Mouse (Mus musculus): ENCODE data around the gene B130006D01Rik.
"Not testable (repeated sequence)": the region's sequence is repeated elsewhere in the genome, so short reads cannot be mapped to it uniquely, and the experiment has no call there.

The B130006D01Rik gene

GRCm38 (mm10) chr11:95714411-95714810 lies 9.0 kb upstream of the B130006D01Rik start:
- no peak for DNase-seq

DNA sequence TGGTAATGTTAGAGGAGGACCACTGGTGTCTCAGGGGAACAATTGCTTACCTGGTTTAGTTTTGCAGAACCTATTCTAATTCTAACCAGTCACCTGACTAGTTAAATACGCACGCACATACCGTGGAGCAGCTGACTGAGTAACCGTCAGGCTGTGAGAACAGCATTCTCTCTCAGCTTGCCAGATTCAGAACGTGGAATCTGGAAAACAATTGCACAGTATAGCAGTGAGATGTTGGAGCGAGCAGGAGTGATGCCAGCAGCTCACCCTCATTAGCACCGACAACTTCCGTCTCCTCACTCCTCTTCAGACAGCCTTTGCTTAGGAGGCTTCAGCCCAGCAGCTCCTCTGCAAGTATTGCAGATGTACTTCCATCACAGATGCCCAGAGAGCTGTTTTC lies 7.3 kb upstream of the B130006D01Rik start:
- no peak for DNase-seq

DNA sequence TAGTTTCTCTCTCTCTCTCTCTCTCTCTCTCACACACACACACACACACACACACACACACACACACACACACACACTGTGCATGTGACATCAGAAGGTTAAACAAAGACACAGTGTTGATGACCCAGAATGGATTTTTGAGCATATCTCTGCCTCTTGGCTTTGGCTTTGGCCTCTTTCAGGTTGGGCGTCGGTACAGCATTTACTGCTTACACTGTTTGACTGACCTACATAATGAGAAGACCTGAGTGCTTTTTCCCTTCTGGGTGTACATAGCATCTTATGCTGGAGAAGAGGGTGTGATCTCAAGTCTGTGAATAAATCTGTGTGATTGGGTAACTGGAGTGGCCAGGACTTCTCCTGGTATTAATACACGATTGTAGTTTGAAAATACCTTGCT lies 4.0 kb upstream of the B130006D01Rik start:
- no peak for DNase-seq

- DNase-seq = no peak
These were observed 1.1 kb downstream of the B130006D01Rik start for GRCm38 (mm10) chr11:95724466-95724865.

GRCm38 (mm10) chr11:95726156-95726555 lies 2.8 kb downstream of the B130006D01Rik start:
- no peak for DNase-seq

- no peak for DNase-seq
These were observed 4.6 kb downstream of the B130006D01Rik start for GRCm38 (mm10) chr11:95727947-95728346.

DNA sequence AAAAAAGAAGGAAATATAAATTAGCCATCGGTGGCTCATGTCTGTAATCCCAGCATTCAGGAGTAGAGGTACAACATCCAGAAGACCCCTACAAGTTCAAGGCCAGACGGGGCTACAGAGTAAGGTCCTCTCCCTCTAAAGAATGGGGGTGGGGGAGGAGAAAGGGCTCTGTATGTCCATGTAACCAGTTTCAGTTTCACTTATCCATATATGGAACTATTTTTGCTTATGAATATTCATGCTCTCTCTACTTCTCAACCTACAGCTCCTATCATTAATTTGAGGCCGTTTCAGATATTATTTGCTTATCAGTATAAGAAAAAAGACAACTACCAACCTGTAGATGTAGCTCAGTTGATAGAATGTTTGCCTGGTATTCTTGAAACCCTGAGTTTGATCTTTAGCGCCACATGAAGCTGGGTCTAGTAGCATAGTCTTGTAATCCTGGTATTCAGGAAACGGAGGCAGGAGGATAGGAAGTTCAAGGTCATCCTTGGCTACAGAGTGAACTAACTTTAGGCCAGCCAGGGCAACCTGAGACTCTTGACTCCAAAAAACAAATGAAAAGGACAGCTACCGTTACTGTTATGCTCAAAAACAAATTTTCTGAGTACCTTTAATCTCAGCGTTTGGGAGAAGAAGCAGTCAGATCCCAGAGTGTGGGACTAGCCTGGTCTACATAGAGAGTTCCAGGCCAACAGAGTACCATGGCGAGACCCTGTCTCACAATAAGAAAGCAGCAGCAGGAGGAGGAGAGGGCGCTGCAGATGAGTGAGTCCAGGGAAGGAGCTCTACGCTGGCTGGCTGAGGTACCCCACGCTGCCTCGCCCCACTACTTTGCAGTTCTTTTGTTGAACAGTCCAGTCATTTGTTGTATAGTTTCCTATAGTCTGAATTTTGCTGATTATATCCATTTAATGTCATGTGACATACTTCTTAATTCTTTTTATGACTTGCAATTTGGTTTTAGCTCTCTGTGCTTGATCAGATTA lies 5.8 kb downstream of the B130006D01Rik start:
- DNase-seq = no peak

GRCm38 (mm10) chr11:95734485-95734884 lies 11.1 kb downstream of the B130006D01Rik start:
- DNase-seq = no peak

GRCm38 (mm10) chr11:95737811-95738210 lies 14.4 kb downstream of the B130006D01Rik start:
- DNase-seq = peak; percentile 23

- no peak for DNase-seq
These were observed 21.1 kb downstream of the B130006D01Rik start for GRCm38 (mm10) chr11:95744521-95744920.

DNA sequence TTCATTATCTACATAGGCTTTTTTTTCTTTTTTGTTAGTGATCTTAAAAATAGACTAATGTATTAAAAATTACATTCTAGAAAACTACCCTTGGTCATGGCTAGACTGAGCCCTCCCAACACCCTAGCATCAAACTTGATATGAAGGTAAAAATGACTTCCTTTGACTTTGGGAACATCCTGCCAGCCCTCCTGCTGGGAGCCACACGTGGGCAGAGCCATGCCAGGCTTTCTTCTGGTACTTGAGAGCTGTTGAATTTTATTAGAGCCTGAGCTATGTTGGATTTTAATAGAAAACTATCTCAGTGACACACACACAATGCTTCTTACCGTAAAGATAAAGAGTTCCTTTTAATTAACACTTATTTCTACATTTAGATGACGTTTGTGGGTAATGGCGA lies 23.4 kb downstream of the B130006D01Rik start:
- no peak for DNase-seq

DNA sequence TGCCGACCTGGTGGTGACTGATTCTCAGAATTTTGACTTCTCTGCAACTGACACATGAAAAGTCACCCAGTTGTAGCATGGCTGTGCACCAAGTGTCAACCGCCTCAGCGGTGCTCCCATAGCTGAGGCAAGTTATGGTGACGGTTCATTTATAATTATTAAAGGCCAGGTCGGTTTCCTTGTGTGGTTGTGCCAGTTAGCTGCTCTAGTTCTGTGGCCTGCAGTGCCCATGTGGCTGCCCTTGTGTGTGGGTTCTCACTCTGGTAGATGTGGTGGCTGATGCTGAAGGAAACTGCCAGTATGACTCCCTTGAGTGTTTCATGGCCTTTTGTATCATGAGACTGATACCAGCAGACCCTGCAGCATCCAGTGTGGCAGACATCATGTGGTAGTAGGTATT lies 24.9 kb downstream of the B130006D01Rik start:
- DNase-seq = no peak

DNA sequence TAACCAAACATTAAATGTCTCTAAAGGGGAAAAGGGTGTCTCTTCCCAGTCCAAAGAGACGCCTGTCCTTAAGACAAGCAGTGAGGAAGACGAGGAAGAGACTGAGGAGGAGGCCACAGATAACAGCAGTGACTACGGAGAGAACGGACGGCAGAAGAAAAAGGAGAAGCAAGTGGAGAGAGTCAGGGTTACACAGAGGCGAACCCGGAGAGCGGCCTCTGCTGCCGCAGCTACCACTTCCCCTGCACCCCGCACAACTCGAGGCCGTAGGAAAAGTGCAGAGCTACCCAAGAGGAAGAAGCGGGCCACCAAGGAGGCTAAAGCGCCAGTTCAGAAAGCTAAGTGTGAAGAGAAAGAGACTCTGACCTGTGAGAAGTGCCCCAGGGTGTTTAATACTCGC lies 26.2 kb downstream of the B130006D01Rik start:
- no peak for DNase-seq

DNA sequence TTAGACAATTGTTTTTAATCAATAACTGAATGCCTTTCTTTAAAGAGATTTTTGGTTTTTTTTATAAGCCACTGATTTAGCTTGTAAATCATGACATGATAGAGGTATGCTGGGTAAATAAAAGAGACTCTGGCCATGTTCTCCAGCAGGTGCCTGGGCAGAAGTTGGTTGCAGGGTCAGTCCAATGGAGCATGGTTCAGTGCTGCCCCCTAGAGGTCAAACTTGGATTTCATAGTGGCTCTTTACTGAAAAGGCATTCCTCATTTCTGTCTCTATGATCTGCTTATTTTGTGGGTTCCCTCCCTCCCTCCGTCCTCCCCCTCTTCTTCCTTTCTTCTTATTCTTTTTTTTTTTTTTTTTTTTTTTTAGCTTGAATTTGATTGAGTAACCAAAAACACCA lies 27.6 kb downstream of the B130006D01Rik start:
- peak; percentile 44 for DNase-seq

- not testable (repeated sequence) for DNase-seq
These were observed 31.8 kb downstream of the B130006D01Rik start for GRCm38 (mm10) chr11:95755137-95755536.

- DNase-seq = no peak
These were observed 37.1 kb downstream of the B130006D01Rik start for GRCm38 (mm10) chr11:95760521-95760920.

DNA sequence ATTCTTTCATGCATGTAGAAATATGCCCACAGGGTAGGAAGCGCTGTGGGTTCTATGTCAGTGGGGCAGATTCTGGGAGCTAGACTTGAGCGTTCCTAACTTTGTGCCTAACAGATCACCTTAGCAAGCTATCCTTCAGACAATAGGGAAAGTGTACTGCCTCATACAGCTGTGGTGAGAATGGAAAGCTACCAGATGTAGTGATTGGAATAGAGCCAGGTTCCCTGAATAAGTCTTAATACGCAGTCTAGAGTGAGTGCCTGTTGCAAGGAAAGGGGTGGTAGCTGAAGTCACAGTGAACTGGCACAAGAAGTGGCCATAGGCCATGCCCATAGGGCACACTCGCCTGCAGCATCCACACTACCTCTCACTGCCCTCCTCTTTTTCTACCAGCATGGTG lies 39.6 kb downstream of the B130006D01Rik start:
- DNase-seq = no peak

GRCm38 (mm10) chr11:95764806-95765205 lies 41.4 kb downstream of the B130006D01Rik start:
- no peak for DNase-seq

DNA sequence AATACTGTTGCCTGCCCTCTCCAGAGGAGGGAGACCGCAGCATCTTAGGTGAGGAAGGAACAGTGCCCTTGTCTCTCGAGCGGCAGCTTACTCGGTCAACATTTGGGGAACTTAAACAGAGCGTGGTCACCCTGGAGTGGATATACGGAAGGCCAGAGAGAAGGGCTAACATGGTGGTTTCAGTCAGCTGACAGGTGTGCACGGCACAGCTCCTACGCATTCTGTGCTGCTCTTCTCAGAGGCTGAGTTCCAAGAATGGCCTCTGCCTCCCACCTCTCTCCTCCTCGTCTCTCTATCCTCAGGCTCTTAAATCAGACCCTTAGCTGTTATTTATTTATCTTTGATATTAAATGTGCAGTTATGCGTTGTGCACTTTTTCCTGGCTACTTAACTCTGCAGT lies 41.9 kb downstream of the B130006D01Rik start:
- DNase-seq = no peak

- DNase-seq = peak; percentile 42
These were observed 44.9 kb downstream of the B130006D01Rik start for GRCm38 (mm10) chr11:95768244-95768643.

DNA sequence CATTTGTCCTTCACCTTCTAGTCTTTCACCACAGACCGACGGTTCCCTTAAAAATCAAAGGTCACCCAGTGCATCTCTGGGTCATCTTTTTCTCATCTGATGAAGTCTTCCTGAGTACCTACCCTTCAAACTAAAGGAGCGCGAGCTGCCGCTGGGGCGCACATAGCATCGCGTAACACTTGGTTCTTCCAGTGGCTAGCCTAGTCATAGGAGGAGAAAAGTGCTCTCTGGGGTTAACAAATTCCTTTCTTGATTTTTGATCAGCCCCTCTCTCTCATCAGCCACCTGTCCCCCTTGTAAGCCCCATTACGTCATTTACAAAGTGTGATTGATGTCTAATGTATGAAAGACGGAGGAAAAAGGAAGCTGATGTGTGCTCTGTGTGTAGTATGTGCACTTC lies 45.8 kb downstream of the B130006D01Rik start:
- DNase-seq = no peak

DNA sequence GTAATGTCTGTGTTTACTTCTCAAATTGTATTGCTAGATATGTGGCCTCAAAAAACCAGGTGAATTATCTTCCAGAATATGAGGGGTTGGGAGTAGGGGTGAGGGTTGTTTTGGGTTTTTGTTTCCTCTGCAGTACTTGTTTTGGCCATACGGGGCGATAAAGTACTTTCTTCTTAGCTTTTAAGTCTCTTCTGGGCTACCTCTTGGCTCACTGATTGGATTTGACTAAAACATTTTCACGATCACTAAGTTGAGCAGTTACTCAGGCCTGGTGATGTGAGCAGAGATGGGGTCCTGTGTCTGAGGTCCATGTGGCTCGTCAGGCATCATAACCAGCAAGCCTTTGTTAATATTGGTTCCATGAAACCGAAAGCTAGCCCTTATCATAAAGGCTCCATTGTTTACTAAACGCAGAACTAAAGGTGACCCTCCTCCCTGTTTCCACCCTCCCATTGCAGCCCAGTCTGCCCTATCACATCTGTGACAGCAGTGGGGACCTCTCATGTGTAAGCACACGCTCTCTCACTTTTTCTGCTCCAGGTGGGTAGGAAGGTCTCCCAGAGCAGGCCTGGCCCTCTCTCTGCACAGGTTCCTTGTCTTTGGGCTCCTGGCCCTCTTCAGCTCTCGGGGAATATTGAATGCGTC lies 47.5 kb downstream of the B130006D01Rik start:
- no peak for DNase-seq

DNA sequence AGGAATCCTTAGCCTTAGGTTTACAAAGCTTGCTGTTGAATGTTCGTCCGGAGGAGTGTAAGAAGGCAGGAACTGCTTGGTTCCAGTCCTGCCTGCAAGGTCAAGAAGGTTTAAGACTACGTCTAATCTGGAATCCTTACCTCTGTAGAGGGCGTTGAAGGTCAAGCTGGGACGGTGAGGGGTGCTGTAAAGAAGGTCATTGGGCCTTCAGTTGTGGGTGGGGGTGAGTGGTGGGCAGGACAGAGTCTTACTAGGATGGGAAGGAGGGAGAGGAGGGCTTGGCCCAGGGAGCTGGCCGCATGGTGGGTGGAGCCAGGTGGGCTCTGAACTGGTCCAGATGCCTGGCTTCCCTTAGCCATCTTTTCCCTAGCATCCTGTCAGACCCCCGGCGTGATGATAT lies 48.3 kb downstream of the B130006D01Rik start:
- DNase-seq = no peak

DNA sequence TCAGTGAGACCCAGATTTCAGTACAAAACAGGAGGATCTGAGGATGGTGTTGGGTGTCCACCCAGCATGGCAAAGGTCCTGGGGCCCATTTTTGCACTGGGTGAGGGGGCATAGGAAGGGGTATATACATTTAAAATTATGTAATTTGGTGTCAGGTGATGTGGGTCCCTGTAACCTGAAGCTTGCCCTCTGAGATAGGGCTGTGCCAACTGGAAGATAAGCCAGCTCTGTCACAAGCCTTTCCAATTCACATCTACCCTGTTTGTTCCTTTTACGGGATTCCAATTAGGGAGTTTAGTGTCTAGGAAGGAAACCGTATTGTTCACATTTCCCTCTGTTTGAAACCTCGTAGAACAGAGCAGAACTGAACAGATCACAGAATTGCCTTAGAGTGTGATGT lies 49.9 kb downstream of the B130006D01Rik start:
- no peak for DNase-seq

All from kidney, adult 11 months (tissue).